Mouse (Mus musculus): ENCODE data around the gene Lamtor1.

Lamtor1 gene

DNA sequence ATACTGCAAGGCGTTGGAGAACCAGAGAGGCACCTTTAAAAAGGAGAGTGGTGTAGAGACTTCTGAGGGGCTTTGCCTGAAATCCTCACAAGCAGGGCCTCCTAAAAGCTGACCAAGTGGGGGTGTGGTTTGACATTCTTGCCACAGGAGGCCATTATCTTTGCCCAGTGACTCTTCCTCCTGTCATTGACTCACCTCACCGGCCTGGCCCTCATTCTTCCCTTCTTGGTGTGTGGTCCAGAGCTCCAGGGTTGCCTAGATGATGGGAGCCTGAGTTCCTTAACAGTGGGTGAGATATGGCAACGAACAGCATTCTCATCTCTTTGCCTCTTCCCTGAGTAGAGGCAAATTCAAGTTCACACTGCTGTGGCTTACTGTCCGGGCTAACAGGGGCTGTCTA is 50.2 kb downstream of the Lamtor1 start:
- no peak for DNase-seq (ENCODE audit: low spot score)

DNA sequence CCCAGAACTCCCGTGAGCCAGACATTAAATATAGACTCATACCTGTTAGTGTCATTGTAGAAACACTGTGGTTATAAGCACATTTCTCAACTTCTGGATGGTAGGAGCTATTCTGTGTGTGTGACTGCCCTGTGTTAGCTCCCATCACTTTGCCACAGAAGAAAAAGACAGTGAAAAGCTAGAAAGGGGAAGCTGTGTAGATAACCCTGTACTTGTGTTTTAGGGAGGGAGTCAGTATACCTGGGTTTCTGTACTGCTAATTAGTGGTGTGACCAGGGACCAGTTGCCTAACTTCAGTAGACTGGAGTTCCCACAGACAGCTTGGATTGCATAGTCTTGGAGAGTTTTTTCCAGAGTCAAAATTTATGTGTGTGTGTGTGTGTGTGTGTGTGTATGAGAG is 50.8 kb downstream of the Lamtor1 start:
- DNase-seq (ENCODE audit: low spot score): no peak

DNA sequence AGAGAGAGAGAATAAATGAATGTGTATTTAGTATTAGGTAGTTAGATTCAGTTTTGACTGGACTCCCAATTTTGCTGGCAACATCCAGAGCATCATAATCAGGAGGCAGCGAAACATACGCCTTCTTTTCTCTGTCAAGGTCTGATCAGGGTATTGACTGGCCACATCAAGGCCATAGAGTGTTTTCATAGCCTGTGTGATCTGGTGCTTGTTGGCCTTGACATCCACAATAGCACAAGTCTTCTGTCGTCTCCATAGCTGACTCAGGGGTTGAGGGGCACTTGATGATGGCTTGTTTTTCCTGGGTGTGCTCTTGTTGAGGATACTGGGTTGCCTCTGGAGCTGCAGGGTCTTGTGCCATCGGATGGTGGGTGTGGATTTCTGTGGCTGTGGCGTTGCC is 51.2 kb downstream of the Lamtor1 start:
- DNase-seq (ENCODE audit: low spot score): no peak

DNA sequence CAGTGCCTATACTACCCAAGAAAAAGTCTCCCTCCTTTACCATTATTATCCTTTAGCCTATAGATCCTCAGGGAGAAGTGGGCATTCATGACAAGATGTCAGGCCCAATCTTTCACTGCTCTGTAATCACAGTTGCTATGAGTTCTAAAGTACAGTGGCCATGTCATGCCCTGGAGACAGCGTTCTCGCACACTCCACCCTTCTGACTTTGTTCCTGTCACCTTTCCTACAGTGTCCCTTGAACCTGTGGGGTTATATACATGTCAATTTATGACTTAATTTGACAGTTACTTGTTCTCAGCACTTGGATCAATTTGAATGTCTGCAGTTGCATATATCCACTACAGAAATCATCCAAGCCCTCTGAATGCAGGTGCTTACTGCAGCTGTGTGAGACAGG is 57.1 kb downstream of the Lamtor1 start:
- DNase-seq (ENCODE audit: low spot score): no peak

DNA sequence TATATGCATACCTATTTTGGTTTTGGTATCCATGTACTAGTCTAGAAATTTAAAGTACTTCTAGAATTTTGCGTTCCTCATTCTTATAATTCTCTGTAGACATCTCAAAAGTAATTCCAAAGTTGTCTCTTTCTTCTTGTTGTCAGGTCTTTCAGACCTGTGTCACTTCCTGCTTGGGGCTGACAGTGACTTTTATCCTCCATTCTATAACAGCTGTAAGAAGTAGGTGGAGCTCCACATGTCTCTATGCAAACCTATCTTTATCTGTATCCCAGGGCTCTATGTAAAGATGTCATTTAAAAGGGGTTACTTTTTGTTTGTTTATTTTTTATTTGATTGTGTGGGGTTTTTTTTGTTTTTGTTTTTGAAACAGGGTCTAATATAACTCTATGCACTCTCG is 57.9 kb downstream of the Lamtor1 start:
- DNase-seq (ENCODE audit: low spot score): no peak

DNA sequence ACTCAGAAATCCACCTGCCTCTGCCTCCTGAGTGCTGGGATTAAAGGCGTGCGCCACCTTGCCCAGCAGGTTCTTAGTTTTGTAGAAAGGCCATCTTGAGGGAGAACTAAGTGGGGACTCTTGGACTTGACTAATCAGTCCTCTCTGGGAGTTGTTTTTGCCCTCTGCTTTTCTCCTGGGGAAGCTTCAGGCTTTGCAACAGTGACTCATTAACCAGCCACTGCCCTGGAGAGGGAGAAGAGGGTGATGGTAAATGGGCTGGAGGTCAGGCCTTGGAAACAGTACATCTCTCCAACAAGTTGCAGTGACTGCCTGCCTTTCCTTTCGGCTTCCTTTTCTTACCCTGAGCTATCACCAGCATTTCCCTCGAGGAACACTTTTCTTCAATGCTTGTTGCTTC is 58.8 kb downstream of the Lamtor1 start:
- no peak for DNase-seq (ENCODE audit: low spot score)

DNA sequence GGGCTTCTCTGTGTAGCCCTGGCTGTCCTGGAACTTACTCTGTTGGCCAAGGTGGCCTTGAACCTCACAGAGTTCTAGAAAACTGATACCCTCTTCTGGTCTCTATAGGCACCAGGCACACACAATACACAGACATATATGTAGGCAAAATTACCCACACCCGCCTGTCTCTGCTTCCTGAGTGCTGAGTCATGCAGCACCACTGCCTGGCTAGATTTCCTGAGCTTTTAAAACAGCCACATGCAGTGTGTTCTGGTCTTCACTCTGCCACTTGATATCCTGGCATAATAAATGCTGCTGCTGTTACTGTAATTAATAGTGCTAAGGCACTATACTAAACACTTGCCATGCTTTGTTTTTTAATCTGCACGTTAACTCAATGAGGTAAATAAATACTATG is 59.9 kb downstream of the Lamtor1 start:
- DNase-seq (ENCODE audit: low spot score): no peak

DNA sequence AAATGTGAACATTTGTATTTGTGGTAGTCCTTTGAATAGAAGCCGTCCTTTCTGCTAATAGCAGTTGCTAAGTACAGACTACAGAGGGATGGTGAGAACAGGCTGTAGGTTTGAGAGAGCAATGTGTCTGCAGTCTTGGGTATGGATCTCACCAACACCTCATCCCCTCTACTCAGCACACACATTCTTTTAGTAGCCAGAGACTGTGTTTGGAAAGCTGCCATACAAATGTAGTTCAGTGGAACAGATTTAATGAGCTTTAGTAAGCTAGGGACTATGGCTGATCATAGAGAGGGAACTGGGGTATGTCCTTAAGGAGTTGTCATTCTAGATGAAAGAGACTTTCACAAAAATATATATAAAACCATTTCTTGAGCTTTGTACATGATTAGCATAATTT is 61.6 kb downstream of the Lamtor1 start:
- no peak for DNase-seq (ENCODE audit: low spot score)

DNA sequence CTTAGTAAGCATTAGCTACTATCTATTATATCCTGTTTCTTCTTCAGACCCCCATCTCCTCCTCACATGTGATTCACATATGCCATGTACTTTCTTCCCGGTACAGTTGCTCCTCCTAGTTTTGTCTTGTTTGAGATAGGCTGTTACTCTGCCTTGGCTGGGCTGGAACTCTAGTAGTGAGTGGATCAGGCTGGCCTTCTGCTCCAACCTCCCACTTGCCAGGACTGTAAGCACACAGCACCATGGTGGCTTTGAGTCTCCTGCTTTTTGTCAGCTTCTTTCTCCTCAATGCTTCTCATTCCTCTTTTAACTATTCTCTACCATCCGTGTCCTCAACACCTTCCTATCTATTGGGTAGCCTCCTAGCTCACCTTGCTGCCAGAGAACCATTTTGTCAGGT is 63.0 kb downstream of the Lamtor1 start:
- DNase-seq (ENCODE audit: low spot score): no peak

DNA sequence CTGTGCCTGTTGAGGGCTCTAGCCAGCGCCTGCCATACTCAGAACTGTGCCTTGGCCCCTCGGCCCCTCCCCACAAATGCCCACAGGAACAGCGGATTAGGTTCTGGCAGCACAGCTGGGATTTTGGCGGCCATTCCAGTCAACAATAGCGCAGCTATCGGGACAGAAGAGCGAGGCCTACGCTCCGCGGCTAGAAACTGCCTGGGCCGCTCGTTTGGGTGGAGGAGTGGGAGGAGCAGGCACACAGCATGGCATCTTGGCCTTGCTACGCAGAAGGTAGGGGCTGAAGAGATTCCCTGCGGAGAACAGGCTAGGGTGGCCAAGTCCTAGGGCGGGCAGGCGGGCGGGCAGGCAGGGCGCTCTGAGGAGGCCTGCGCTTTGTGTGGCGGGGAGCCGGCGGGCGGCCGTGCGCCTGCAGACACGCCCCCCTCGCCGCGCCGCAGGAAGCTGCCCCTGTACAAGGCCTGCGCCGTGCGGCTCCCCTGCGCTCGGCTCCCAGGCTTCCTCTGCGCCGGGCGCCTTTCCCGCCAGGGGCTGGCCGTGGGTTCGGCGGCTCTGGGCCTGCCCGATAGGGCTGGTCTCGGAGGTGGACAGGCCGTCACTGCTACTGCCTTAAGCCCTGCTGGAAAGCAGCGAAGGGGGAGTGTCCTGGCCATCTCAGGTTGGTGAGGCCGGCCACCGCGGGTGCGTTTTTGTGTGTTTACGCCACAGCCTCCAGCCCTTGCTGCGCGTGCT is 64.2 kb downstream of the Lamtor1 start:
- peak; percentile 78 for DNase-seq (ENCODE audit: low spot score)

DNA sequence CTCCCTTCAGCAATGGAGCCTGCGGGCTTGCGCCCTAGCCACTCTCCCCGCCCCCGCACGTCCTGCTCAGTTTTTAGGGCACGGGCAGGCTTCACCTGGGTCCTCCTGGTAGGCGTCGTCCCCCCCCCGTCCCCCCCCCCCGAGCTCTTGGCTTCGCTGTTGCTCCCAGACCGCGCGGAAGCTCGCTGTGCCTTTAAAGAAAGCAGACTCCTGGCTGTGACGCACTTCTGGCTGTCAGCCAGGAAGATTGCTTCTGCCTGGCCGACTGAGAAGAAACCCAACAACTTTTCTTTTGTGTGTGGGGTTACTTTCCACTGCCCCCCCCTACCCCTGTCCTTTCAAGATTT is 64.7 kb downstream of the Lamtor1 start:
- peak; percentile 85 for DNase-seq (ENCODE audit: low spot score)

DNA sequence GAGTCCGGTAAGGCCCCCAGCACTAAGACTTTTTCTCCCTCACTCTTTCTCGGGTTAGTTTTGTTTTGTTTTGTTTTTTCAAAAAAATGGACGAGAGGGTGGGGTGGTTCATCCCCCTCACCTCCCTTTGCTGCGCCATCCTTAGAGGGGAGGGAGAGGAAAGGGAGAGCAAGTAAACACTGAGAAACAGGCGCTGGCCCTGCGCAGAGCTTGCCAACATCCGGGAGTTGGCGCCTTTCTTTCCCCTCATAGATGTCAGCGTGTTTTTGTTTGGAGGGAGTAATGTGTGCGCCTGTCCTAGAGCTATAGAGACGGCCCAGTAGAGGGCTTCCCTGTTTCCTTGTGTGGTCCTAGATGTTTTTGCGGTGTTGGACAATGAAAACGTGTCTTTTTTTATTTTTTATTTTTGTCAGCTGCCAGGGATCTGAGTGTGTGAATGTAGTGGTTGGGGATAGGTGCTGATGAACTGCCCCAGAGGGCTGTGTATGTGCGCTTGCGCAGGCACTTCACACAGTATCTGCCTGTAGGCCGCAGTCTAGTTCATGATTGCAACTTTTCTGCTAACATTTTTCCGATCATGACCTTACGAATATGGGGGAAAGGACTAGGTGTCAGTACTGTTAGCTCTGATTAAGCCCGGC is 65.2 kb downstream of the Lamtor1 start:
- peak; percentile 59 for DNase-seq (ENCODE audit: low spot score)

DNA sequence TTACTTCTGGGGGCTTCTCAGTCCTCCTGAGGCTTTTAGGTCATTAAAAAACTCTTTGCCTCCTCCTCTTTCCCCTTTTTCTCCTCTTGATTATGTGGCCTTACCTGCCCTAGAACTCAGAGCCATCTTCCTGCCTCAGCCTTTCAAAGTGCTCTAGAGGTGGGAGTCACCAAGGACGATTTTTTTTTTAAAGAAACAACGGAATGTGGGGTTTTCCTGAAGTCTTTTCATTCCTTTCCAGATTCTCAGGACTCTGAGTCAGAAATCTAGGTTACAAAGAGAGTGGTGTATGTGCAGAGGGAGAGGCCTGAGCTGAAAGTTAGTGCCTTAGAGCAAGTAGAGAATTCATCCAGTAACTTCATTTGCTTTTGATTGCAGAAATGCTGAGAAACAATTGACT is 66.0 kb downstream of the Lamtor1 start:
- DNase-seq (ENCODE audit: low spot score): no peak

DNA sequence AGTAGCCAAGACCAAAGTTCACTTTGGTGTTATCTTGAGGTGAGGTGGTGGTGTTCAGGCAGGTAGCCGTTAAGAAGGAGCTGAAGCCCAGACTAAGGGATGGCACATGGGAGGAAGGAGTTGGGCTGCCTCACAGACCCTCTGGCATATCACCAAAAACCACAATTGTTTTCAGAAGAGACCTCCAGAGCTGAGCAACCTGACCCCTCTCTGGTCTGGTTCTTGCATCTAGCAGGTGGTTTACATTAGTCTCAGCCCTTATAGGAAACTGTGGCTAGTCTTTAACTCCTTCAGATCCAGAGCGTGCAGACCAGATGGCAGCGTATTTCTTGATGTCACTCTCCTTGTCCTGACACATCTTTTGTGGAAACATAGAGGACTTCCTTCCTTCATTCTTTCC is 68.0 kb downstream of the Lamtor1 start:
- DNase-seq (ENCODE audit: low spot score): no peak

DNA sequence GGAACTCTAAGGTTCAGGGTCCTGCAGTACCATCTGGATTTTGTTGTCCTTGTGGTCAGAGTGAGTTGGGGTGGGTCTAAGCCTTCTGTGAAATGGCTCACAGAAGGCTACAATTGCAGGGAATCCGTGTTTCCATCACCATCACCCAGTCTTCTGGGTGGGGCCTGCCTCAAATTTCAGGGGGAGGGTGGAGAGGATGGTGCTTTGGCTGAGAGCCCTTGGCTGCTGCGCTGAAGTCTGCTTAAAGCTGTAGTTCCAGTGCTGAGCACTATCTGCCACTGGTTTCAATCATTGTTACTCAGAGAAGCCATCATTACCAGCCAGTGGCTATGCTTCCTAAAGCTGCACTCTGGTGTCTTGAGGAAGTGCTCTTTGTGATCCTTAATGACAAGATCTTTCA is 68.8 kb downstream of the Lamtor1 start:
- DNase-seq (ENCODE audit: low spot score): peak; percentile 24

Measured in urinary bladder, postnatal 25 days (tissue).